Mouse (Mus musculus) E14TG2a.4 (cell line): ENCODE results near the gene Itga6.

Experiments
- CTCF ChIP-seq: conservative IDR thresholded peaks from 2 replicates; pipeline ENCODE4 v1.5.1; 2014; ENCODE audit warnings: low read length
- POU5F1 ChIP-seq: IDR thresholded peaks from 2 replicates; pipeline ENCODE4 v1.6.1; 2014; ENCODE audit warnings: low read length, borderline replicate concordance

DNA sequence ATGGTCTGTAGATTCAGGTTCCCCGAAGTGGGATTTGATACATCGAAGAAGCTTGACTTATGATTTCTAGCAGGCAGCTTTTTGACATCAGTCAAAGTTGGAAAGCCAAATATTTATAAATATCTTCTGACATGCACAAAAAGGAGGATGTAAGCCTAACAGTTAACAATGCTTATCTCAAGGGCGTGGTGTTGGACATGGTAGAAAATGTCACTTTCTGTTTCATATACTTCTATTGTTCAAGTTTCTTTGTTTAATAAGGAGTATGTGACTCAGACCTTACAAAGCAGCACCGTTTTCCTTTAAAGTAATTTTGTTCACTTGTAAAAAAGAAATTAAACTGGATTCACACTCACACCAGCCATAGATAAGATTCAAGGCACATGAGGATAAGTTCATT is 26.3 kb downstream of the Itga6 start:
- no peak for TF ChIP-seq CTCF
- no peak for TF ChIP-seq POU5F1
